Mouse (Mus musculus): ENCODE measurements around the gene Htr6. TPM values are rescaled to one million over a fixed set of nuclear protein-coding genes. Genes with fewer than 3 reads are reported as not detected.
A peak's percentile ranks its signal among the peaks of the same experiment; 100 is the strongest.

The Htr6 gene
- polyA plus RNA-seq, 1 experiment from 2014 or later: not detected

DNA sequence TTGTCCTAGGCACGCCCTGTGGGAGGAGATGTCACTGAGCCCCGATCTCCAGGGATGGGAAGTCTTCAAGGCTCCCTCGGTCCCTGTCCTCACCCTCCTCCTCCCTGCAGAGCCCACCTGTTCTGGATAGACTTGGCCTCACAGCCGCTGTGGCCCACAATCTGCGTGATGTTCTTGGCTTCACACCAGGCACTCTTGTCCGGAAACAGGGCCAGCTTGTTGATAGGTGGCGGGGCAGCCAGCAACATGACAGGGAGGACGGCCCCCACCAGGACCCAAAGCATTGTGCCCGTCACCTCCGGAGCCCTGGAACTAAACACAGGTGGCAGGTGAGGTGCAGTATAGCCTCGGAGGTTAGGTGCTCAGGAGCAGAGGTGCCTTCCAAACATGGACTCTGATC lies 10.0 kb upstream of the Htr6 start:
- H3K36me3 ChIP-seq: no peaks in the 10 kb centered on the region
- WGBS: 76% methylated on average over 11 of the region's 11 CpGs
- H3K4me1 ChIP-seq: peaks cover 21% of the 10 kb centered on the region
- H3K27ac ChIP-seq: no peak overlapping the region
- peaks cover 2% of the 10 kb centered on the region for H3K27me3 ChIP-seq
- no peaks in the 10 kb centered on the region for H3K9me3 ChIP-seq (replicated peaks)
- no peak overlapping the region for H3K4me2 ChIP-seq
- H3K9ac ChIP-seq: no peak overlapping the region
- ATAC-seq (replicated peaks; ENCODE audit: low FRiP score): no peak
- no peak overlapping the region for H3K4me3 ChIP-seq (replicated peaks)

DNA sequence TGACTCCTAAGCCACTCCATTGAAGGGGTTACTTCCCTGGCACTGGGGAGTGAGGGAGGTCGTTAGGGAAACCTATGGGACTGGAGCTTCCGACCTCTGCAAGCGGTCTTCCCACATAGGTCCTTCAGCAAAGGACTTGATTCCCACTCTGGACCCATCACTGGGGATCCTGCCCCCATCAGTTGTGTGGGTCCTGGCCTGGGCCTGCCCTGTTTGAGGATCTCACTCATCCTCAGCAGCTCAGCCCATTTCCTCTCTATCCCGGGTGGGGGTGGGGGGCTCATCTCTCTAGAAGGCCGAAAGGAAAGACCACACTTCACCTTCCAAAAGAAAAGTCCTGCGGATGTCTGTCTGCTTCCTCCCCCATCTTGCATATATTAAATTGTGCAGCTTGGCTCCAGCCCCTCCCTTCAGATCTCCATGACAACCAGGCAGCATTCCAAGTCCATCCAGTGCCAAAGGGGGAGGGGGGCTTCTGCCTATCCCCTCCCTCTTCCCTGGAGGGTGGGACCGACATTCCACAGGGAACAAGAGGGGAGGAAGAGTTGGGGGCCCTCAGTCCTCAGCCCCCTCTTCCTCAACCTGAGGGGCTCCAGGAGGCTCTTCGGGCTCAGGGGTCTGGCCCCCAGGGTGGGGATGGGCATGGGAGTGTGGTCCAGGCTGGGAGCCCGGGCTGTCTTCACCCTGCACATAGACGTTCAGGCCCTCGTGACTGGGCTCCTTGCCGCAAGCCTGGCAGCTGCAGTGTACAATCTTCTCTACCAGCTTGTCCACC lies 7.6 kb upstream of the Htr6 start:
- Histone ChIP-seq H3K9ac (no peak overlapping the region), H3K4me1 (peaks cover 16% of the 10 kb centered on the region), H3K27me3 (0 out of 2 replicates have a peak, but pooled peaks cover 2% of the 10 kb centered on the region), H3K4me3 (replicated peaks) (no peak overlapping the region), H3K9me3 (replicated peaks) (no peaks in the 10 kb centered on the region), H3K4me2 (peak overlapping the region; percentile 37), H3K36me3 (no peaks in the 10 kb centered on the region), H3K27ac (no peak overlapping the region)
- 38% methylated on average over 12 of the region's 12 CpGs for WGBS
- no peak; the same call in 1 of the 2 replicates for ATAC-seq (replicated peaks; ENCODE audit: low FRiP score)

DNA sequence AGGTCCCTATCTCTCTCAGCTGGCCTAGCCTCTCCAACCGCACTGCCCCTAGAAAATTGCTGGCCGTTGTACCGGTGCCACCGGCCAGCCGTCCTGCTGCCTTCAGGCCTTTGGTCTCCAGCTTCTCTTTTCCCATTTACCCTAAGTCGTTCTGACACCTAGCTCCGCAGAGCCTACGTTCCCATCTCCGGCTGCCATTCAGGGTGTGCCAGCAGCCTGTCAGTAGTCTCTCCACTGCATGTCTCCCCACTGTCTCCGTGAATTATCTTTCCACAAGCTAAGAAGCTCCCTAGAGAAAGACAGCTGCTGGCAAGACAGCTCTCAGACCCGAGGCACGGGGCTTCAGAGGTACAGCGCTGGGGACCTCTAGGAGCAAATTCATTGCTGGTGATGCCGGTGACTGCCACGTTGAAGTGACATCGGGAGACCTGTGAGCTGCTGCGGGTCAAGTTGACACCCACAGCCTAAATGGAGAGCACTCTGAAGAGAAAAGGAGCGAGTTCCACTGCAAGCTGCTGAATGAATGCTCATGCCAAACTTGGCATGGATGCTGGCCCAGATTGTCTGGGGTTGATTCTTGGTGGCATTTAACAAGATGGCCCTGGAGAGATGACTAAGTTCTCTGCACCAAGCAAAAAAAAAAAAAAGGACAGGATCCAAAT lies 6.0 kb upstream of the Htr6 start:
- H3K4me2 ChIP-seq: no peak overlapping the region
- H3K4me3 ChIP-seq (replicated peaks): no peak overlapping the region
- H3K4me1 ChIP-seq: peaks cover 16% of the 10 kb centered on the region
- no peak for ATAC-seq (replicated peaks; ENCODE audit: low FRiP score)
- H3K36me3 ChIP-seq: no peaks in the 10 kb centered on the region
- WGBS: 75% methylated on average over 18 of the region's 18 CpGs
- no peak overlapping the region for H3K9ac ChIP-seq
- no peaks in the 10 kb centered on the region for H3K9me3 ChIP-seq (replicated peaks)
- H3K27ac ChIP-seq: no peak overlapping the region
- peaks cover 16% of the 10 kb centered on the region for H3K27me3 ChIP-seq

DNA sequence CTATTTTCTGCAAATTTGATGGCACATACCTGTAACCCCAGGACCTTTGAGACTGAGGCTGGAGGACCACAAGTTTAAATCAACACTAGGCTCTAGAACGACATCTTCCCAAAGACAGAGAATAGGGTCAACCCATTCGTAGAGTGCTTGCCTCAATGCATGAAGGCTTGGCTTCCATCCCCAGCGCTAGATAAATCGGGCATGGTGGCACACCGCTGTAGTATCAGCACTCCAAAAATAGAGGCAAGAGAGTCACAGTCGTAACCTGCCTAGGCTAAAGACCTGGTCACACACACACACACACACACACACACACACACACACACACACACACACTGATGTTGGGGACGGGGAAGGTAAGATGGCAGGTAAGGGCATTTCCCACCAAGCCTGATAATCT lies 4.9 kb upstream of the Htr6 start:
- whole genome bisulfite sequencing: 93% methylated on average over 7 of the region's 7 CpGs
- Histone ChIP-seq H3K9ac (no peak overlapping the region), H3K9me3 (replicated peaks) (no peaks in the 10 kb centered on the region), H3K27me3 (peaks cover 28% of the 10 kb centered on the region), H3K4me1 (peaks cover 21% of the 10 kb centered on the region), H3K4me2 (no peak overlapping the region), H3K27ac (no peak overlapping the region), H3K4me3 (replicated peaks) (no peak overlapping the region), H3K36me3 (no peaks in the 10 kb centered on the region)
- ATAC-seq (replicated peaks; ENCODE audit: low FRiP score): no peak

DNA sequence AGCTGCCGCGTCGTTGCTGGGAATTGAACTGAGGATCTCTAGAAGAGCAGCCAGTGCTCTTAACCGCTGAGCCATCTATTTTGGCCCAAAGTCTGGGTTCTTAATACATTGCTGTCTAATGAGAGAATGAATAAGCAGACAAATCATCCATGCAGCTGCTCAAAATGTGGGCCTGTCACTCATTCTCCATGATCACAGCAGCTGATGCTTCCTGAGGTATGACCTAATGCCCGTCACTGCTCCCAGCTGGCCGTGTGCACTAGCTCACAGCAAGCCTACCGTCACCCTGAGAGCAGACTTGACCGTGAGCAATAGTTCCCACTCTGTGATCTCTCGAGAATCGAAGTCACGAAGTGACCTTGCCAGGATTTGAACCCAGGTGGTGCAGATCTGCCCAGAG lies 4.1 kb upstream of the Htr6 start:
- Histone ChIP-seq H3K27ac (no peak overlapping the region), H3K4me1 (peaks cover 29% of the 10 kb centered on the region), H3K4me3 (replicated peaks) (no peak overlapping the region), H3K4me2 (no peak overlapping the region), H3K9me3 (replicated peaks) (no peaks in the 10 kb centered on the region), H3K9ac (no peak overlapping the region), H3K36me3 (no peaks in the 10 kb centered on the region), H3K27me3 (peaks cover 36% of the 10 kb centered on the region)
- WGBS: 86% methylated on average over 11 of the region's 11 CpGs
- no peak for ATAC-seq (replicated peaks; ENCODE audit: low FRiP score)

DNA sequence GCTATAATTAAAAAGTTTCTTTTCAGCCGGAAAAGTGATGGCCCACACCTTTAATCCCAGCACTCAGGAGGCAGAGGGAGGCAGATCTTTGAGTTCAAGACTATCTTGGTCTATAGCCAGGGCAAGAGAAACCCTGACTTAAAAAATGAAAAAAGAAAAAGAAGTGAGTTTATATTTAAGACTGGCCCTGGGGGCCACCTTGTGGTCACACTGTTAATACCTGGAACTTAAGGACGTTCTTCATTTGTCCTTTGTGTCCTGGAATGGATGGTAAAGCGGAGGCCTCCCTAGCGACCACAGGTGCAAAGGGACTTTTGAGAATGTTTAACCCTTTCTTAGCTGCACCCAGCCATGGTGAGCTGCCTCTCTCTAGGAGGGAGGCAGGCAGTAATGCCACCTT lies 3.4 kb upstream of the Htr6 start:
- 17% methylated on average over 4 of the region's 4 CpGs for WGBS
- Histone ChIP-seq H3K9me3 (replicated peaks) (no peaks in the 10 kb centered on the region), H3K27me3 (peaks cover 43% of the 10 kb centered on the region), H3K36me3 (no peaks in the 10 kb centered on the region), H3K4me2 (no peak overlapping the region), H3K9ac (no peak overlapping the region), H3K4me3 (replicated peaks) (no peak overlapping the region), H3K27ac (no peak overlapping the region), H3K4me1 (peaks cover 35% of the 10 kb centered on the region)
- no peak for ATAC-seq (replicated peaks; ENCODE audit: low FRiP score)

DNA sequence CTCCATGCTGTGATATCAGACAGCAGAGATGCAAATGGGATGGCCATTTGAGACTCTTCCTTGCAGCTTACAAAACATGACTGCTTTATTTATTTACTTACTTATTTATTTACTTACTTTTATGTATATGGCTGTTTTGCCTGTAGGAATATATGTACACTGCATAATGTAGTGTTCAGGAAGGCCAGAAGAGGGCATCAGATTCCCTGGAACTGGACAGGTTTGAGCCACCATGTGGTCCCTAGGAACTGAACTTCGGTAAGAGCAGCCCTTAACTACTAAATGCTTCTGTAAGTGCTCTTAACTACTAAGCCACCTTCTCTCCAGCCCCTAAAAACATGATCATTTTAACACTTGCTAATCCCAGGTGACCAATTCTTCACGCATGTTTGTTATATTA lies 2.9 kb upstream of the Htr6 start:
- H3K9ac ChIP-seq: no peak overlapping the region
- 34% methylated on average over 2 of the region's 2 CpGs for WGBS
- peaks cover 47% of the 10 kb centered on the region for H3K27me3 ChIP-seq

DNA sequence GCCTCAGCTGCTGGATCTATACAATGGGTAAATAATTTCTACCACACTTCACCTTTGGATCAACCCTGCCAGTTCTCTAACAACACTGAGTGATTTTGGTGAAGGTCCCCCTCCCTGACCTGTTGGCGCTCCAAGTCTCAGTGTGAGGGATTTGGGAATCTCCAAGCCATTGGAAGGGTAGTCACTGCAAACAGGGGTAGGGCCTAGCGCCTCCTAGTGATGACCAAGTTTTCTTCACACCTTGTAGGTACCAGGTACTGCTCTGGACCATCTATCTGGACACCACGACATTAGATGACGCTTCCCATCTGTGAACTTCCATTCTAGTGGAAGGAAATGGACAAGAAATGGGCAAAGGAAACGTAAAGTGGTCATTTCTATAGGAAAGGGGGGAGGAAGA lies 545 bp upstream of the Htr6 start:
- 15% methylated on average over 5 of the region's 5 CpGs for WGBS
- Histone ChIP-seq H3K9ac (no peak overlapping the region), H3K4me3 (replicated peaks) (peak overlapping the region; percentile 61), H3K27me3 (peaks cover 69% of the 10 kb centered on the region), H3K4me1 (peaks cover 19% of the 10 kb centered on the region), H3K9me3 (replicated peaks) (no peaks in the 10 kb centered on the region), H3K36me3 (no peaks in the 10 kb centered on the region), H3K27ac (no peak overlapping the region), H3K4me2 (peak overlapping the region; percentile 98)
- no peak for ATAC-seq (replicated peaks; ENCODE audit: low FRiP score)

More for the DNA sequence above, 2.9 kb upstream of the Htr6 start:
- Histone ChIP-seq H3K4me1 (peaks cover 31% of the 10 kb centered on the region), H3K27ac (no peak overlapping the region), H3K4me3 (replicated peaks) (no peak overlapping the region), H3K9me3 (replicated peaks) (no peaks in the 10 kb centered on the region), H3K4me2 (no peak overlapping the region), H3K36me3 (no peaks in the 10 kb centered on the region)
- ATAC-seq (replicated peaks; ENCODE audit: low FRiP score): no peak

DNA sequence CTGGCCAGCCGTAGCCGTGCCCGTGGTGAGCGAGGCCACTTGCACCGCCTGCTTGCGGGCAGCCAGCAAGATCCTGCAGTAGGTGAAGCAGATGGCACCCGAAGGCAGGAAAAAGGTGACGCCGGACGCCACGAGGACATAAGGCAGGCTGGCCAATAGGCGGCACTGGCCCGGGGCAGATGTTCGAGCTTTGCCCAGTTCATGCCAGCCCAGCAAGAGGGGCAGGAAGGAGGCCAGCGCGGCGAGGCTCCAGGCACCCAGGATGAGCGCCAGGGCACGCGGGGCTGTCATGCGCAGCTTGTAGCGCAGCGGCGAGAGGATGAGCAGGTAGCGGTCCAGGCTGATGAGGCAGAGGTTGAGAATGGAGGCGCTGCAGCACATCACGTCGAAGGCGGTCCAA lies 1.3 kb downstream of the Htr6 start:
- Histone ChIP-seq H3K9ac (no peak overlapping the region), H3K4me3 (replicated peaks) (peak overlapping the region; percentile 61), H3K27me3 (peaks cover 81% of the 10 kb centered on the region), H3K4me2 (peak overlapping the region; percentile 98), H3K9me3 (replicated peaks) (no peaks in the 10 kb centered on the region), H3K4me1 (peaks cover 19% of the 10 kb centered on the region), H3K36me3 (no peaks in the 10 kb centered on the region), H3K27ac (no peak overlapping the region)
- WGBS: 19% methylated on average over 29 of the region's 29 CpGs
- no peak for ATAC-seq (replicated peaks; ENCODE audit: low FRiP score)

DNA sequence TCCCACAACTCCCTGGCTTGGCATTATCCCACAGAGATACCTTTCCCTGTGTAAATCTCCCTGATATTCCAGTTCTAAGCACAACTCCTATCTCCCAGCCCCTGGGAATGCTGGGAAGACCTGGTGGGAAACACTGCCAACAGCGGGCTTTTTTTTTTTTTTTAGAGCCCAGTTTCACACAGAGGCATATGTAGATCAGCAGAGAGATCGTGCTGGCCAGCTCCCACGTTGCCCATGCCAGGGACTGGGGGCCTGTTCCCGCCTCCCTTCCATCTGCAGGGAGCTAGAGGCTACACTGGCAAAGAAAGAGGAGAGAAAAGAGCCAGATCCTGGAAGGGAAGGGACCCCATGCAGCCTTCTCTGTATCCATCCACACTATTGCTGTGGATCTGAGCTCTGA lies 7.1 kb downstream of the Htr6 start:
- no peaks in the 10 kb centered on the region for H3K4me1 ChIP-seq
- no peaks in the 10 kb centered on the region for H3K9me3 ChIP-seq (replicated peaks)
- no peak overlapping the region for H3K9ac ChIP-seq
- no peaks in the 10 kb centered on the region for H3K36me3 ChIP-seq
- WGBS: 37% methylated on average over 4 of the region's 4 CpGs
- H3K4me2 ChIP-seq: no peak overlapping the region
- peaks cover 62% of the 10 kb centered on the region for H3K27me3 ChIP-seq
- H3K27ac ChIP-seq: no peak overlapping the region
- H3K4me3 ChIP-seq (replicated peaks): no peak overlapping the region
- no peak for ATAC-seq (replicated peaks; ENCODE audit: low FRiP score)

DNA sequence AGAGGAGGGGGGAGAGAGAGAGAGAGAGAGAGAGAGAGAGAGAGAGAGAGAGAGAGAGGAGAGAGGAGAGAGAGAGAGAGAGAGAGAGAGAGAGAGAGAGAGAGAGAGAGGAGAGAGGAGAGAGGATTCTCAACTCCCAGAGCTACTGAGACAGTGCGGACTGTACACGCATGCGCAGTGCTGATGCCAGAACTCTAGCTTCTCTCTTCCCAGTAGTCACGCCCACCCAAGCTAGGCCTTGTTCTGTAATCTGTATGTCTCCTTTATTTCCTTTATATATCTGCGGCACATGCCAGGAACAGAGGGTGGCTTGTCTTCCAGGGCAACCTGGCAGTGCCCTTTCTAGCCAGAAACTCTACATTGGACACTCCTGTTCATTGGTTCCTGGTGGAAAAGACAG lies 10.5 kb downstream of the Htr6 start:
- H3K27ac ChIP-seq: no peak overlapping the region
- no peak for ATAC-seq (replicated peaks; ENCODE audit: low FRiP score)
- no peaks in the 10 kb centered on the region for H3K4me1 ChIP-seq
- H3K27me3 ChIP-seq: peaks cover 45% of the 10 kb centered on the region
- H3K9ac ChIP-seq: no peak overlapping the region
- 84% methylated on average over 5 of the region's 5 CpGs for WGBS
- no peaks in the 10 kb centered on the region for H3K9me3 ChIP-seq (replicated peaks)
- no peak overlapping the region for H3K4me3 ChIP-seq (replicated peaks)
- H3K4me2 ChIP-seq: no peak overlapping the region
- H3K36me3 ChIP-seq: no peaks in the 10 kb centered on the region

DNA sequence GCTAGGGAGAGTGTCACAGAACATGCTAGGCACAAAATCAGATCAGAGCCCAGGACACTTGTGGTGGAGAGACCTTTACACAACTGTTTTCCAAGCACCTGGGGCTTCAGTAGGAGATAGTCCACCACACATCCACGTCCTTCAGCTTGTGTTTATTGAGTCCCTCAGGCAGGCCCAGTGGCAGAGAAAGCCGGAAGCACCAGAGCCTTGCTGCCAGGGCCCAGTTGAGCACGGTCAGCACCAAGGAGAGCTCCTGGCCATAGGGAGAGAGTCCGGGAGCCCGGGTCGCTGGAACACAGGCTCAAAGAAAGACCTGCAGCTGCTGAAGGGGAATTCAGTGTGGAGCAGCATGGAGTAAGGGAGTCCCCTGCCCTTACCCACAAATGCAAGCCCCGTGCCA lies 15.8 kb downstream of the Htr6 start:
- Histone ChIP-seq H3K27ac (no peak overlapping the region), H3K4me3 (replicated peaks) (no peak overlapping the region), H3K27me3 (0 out of 2 replicates have a peak, but pooled peaks cover 16% of the 10 kb centered on the region), H3K9me3 (replicated peaks) (no peaks in the 10 kb centered on the region), H3K9ac (no peak overlapping the region), H3K4me1 (no peaks in the 10 kb centered on the region), H3K4me2 (no peak overlapping the region), H3K36me3 (no peaks in the 10 kb centered on the region)
- ATAC-seq (replicated peaks; ENCODE audit: low FRiP score): no peak
- 3% methylated on average over 7 of the region's 7 CpGs for WGBS

All from kidney, embryonic 15.5 days (tissue).